Mouse (Mus musculus): ENCODE measurements at regions not wholly inside any gene's neighbourhood (a gene's known extent, or its start where the extent isn't known, plus 50 kb on each side); places are given as distances from the start of the nearest gene placed in this dataset.
A peak's percentile ranks its signal among the peaks of the same experiment; 100 is the strongest.

DNA sequence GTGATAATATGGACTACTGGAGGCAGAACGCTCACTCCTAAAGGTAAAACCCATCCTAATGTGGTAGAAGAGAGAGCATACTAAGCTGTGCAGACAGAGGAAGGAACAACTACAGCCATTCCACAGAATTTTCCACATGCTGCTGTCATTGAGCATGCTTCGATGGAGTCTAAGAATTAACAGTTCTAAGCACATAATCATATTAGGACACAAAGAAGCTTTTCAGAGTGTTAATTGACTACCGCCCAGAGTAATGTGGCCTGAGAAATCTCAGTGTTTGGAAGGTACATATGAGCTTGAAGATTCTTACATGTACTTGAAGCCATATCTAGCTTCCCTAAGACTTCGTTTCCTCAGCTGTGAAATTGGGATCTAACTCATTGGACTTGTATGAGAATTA lies 508.3 kb upstream of the Dmac1 start:
- Histone ChIP-seq H3K4me2 (no peak overlapping the region), H3K27me3 (replicated peaks; ENCODE audit: control insufficient read depth, insufficient read depth, low read length) (no peaks in the 10 kb centered on the region), H3K9ac (ENCODE audit: low read depth, low read length) (no peak overlapping the region), H3K27ac (ENCODE audit: low read depth, low read length) (no peak overlapping the region), H3K9me3 (ENCODE audit: control insufficient read depth, low read length) (no peaks in the 10 kb centered on the region), H3K4me1 (replicated peaks; ENCODE audit: control insufficient read depth, insufficient read depth, low read length) (no peaks in the 10 kb centered on the region), H3K36me3 (ENCODE audit: control insufficient read depth, insufficient read depth, low read length) (no peaks in the 10 kb centered on the region), H3K4me3 (ENCODE audit: low read depth, low read length) (no peak overlapping the region)
- ATAC-seq (replicated peaks; ENCODE audit: low FRiP score) (no peak), DNase-seq (ENCODE audit: low spot score) (no peak)
- WGBS = 87% methylated on average over 4 of the region's 4 CpGs

DNA sequence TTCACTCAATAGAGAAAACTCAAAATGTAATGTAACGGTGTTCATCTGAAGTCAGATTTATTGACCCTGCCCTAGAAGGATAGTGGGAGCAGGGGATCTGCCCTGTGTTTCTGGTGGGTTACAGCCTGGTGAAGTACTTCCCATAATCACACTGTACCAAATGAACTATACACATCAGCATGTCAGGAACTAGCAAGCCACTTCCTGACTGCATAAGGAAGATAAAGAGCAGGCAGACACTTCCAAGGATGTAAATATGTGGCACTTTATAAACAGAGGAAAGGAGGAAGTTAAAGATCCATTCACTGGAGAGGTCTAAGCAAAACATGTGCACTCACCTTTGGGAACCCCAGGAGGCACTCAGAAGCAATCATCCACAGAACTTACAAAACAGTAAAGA lies 501.4 kb upstream of the Dmac1 start:
- no peak overlapping the region for H3K27ac ChIP-seq (ENCODE audit: low read depth, low read length)
- no peaks in the 10 kb centered on the region for H3K27me3 ChIP-seq (replicated peaks; ENCODE audit: control insufficient read depth, insufficient read depth, low read length)
- H3K9ac ChIP-seq (ENCODE audit: low read depth, low read length) = no peak overlapping the region
- H3K36me3 ChIP-seq (ENCODE audit: control insufficient read depth, insufficient read depth, low read length) = no peaks in the 10 kb centered on the region
- H3K4me3 ChIP-seq (ENCODE audit: low read depth, low read length) = no peak overlapping the region
- ATAC-seq (replicated peaks; ENCODE audit: low FRiP score) (peak; percentile 68), DNase-seq (ENCODE audit: low spot score) (no peak)
- no peaks in the 10 kb centered on the region for H3K4me1 ChIP-seq (replicated peaks; ENCODE audit: control insufficient read depth, insufficient read depth, low read length)
- 50% methylated on average over 1 of the region's 1 CpGs for WGBS
- H3K4me2 ChIP-seq = no peak overlapping the region
- no peaks in the 10 kb centered on the region for H3K9me3 ChIP-seq (ENCODE audit: control insufficient read depth, low read length)

DNA sequence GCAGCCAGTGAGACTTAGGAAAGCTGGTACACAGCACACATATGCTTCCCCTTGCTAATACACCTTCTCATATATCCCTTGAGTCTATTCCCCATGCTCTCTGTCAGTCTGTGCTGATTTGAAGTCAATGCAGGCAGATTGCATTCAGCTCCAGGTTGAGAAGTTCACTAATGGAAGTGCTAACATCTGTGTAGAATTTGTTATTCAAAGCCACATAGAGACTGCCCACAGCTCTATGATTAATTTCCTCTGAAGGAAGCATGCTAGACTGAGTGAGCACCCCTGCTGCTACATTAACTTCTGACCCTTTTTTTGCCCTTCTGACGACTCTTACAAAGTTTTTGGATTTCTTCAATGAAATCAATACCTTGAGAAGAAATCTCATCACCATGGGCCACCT lies 486.0 kb upstream of the Dmac1 start:
- Histone ChIP-seq H3K4me1 (replicated peaks; ENCODE audit: control insufficient read depth, insufficient read depth, low read length) (no peaks in the 10 kb centered on the region), H3K9me3 (ENCODE audit: control insufficient read depth, low read length) (no peaks in the 10 kb centered on the region), H3K36me3 (ENCODE audit: control insufficient read depth, insufficient read depth, low read length) (no peaks in the 10 kb centered on the region), H3K27me3 (replicated peaks; ENCODE audit: control insufficient read depth, insufficient read depth, low read length) (no peaks in the 10 kb centered on the region), H3K4me3 (ENCODE audit: low read depth, low read length) (no peak overlapping the region), H3K4me2 (no peak overlapping the region), H3K9ac (ENCODE audit: low read depth, low read length) (no peak overlapping the region), H3K27ac (ENCODE audit: low read depth, low read length) (no peak overlapping the region)
- DNase-seq (ENCODE audit: low spot score) = no peak
- WGBS = 54% methylated on average over 1 of the region's 1 CpGs
- no peak for ATAC-seq (replicated peaks; ENCODE audit: low FRiP score)

DNA sequence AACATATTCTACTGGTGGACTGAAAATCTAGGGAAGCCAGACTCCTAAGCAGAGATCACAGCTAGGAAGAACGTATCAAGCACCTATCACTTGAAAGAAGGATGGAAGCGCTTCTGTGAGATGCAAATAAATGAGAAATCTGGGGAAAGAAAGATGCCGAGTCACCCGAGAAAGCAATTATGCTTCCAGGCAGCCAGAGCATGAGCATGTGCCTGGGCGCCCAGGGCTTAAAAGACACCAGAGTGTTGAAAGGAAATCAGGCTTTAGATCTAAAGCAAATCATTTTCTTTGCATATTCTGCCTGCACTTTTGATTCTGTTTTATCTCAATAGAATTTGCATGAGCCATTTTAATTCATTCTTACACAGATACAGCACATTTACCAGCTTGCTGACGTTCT lies 466.5 kb upstream of the Dmac1 start:
- WGBS = 63% methylated on average over 6 of the region's 6 CpGs
- no peak for ATAC-seq (replicated peaks; ENCODE audit: low FRiP score)

GRCm38 (mm10) chr4:75741585-75741984 lies 463.5 kb upstream of the Dmac1 start:
- ATAC-seq (replicated peaks; ENCODE audit: low FRiP score) = no peak
- H3K27me3 ChIP-seq (replicated peaks; ENCODE audit: control insufficient read depth, insufficient read depth, low read length) = no peaks in the 10 kb centered on the region
- H3K4me1 ChIP-seq (replicated peaks; ENCODE audit: control insufficient read depth, insufficient read depth, low read length) = no peaks in the 10 kb centered on the region
- no peaks in the 10 kb centered on the region for H3K9me3 ChIP-seq (ENCODE audit: control insufficient read depth, low read length)
- no peak for DNase-seq (ENCODE audit: low spot score)
- H3K36me3 ChIP-seq (ENCODE audit: control insufficient read depth, insufficient read depth, low read length) = no peaks in the 10 kb centered on the region
- H3K9ac ChIP-seq (ENCODE audit: low read depth, low read length) = no peak overlapping the region
- H3K4me3 ChIP-seq (ENCODE audit: low read depth, low read length) = no peak overlapping the region
- no peak overlapping the region for H3K4me2 ChIP-seq
- H3K27ac ChIP-seq (ENCODE audit: low read depth, low read length) = no peak overlapping the region

More for the DNA sequence above, 466.5 kb upstream of the Dmac1 start:
- Histone ChIP-seq H3K4me1 (replicated peaks; ENCODE audit: control insufficient read depth, insufficient read depth, low read length) (no peaks in the 10 kb centered on the region), H3K9me3 (ENCODE audit: control insufficient read depth, low read length) (no peaks in the 10 kb centered on the region), H3K4me3 (ENCODE audit: low read depth, low read length) (no peak overlapping the region), H3K27ac (ENCODE audit: low read depth, low read length) (no peak overlapping the region), H3K36me3 (ENCODE audit: control insufficient read depth, insufficient read depth, low read length) (no peaks in the 10 kb centered on the region), H3K27me3 (replicated peaks; ENCODE audit: control insufficient read depth, insufficient read depth, low read length) (no peaks in the 10 kb centered on the region), H3K4me2 (no peak overlapping the region), H3K9ac (ENCODE audit: low read depth, low read length) (no peak overlapping the region)
- DNase-seq (ENCODE audit: low spot score) = no peak

GRCm38 (mm10) chr4:75730798-75731400 lies 452.8 kb upstream of the Dmac1 start:
- DNase-seq (ENCODE audit: low spot score) = no peak
- WGBS = 51% methylated on average over 3 of the region's 3 CpGs
- no peak overlapping the region for H3K4me2 ChIP-seq
- no peaks in the 10 kb centered on the region for H3K9me3 ChIP-seq (ENCODE audit: control insufficient read depth, low read length)
- no peak for ATAC-seq (replicated peaks; ENCODE audit: low FRiP score)
- H3K36me3 ChIP-seq (ENCODE audit: control insufficient read depth, insufficient read depth, low read length) = no peaks in the 10 kb centered on the region
- H3K9ac ChIP-seq (ENCODE audit: low read depth, low read length) = no peak overlapping the region
- H3K27ac ChIP-seq (ENCODE audit: low read depth, low read length) = no peak overlapping the region
- no peaks in the 10 kb centered on the region for H3K27me3 ChIP-seq (replicated peaks; ENCODE audit: control insufficient read depth, insufficient read depth, low read length)
- no peaks in the 10 kb centered on the region for H3K4me1 ChIP-seq (replicated peaks; ENCODE audit: control insufficient read depth, insufficient read depth, low read length)
- no peak overlapping the region for H3K4me3 ChIP-seq (ENCODE audit: low read depth, low read length)

DNA sequence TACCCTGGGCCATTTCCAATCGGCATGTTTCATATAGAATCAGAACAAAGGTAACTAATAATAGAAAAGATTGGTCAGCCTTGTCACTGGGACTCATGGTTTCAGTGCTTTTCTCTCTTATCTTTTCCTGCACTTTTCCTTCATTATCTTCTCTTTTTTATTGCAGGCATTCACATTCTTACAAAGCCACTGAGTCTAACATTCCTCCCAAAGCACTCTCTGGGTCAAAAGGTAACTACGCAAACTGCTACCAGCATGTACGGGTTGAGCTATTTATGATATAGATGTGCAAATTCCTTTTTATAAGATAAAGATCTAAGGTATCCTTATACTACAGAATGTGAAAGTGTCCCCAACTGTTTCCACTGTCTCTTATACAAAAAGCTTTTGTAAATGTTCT lies 436.5 kb upstream of the Dmac1 start:
- ATAC-seq (replicated peaks; ENCODE audit: low FRiP score) (no peak), DNase-seq (ENCODE audit: low spot score) (no peak)
- WGBS = 75% methylated on average over 3 of the region's 3 CpGs
- Histone ChIP-seq H3K27ac (ENCODE audit: low read depth, low read length) (no peak overlapping the region), H3K9me3 (ENCODE audit: control insufficient read depth, low read length) (no peaks in the 10 kb centered on the region), H3K36me3 (ENCODE audit: control insufficient read depth, insufficient read depth, low read length) (no peaks in the 10 kb centered on the region), H3K4me2 (no peak overlapping the region), H3K4me1 (replicated peaks; ENCODE audit: control insufficient read depth, insufficient read depth, low read length) (no peaks in the 10 kb centered on the region), H3K4me3 (ENCODE audit: low read depth, low read length) (no peak overlapping the region), H3K27me3 (replicated peaks; ENCODE audit: control insufficient read depth, insufficient read depth, low read length) (no peaks in the 10 kb centered on the region), H3K9ac (ENCODE audit: low read depth, low read length) (no peak overlapping the region)

DNA sequence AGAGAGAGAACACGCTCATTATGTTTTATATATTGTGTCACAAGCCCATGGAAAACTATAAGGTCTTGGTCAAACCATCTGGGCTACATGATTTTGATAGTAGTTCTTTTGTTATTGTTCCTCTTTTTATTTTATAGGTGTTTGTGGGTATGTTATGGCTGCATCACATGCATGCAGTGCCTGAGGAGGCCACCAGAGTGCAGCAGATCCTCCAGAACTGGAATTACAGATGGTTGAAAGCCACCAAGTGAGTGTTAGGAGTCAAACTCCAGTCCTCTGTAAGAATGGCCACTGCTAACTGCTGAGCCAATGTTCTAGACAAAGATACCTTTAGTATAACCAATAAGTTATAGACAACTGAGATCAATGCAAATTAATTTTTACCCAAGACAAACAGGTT lies 435.9 kb upstream of the Dmac1 start:
- H3K4me2 ChIP-seq = no peak overlapping the region

DNA sequence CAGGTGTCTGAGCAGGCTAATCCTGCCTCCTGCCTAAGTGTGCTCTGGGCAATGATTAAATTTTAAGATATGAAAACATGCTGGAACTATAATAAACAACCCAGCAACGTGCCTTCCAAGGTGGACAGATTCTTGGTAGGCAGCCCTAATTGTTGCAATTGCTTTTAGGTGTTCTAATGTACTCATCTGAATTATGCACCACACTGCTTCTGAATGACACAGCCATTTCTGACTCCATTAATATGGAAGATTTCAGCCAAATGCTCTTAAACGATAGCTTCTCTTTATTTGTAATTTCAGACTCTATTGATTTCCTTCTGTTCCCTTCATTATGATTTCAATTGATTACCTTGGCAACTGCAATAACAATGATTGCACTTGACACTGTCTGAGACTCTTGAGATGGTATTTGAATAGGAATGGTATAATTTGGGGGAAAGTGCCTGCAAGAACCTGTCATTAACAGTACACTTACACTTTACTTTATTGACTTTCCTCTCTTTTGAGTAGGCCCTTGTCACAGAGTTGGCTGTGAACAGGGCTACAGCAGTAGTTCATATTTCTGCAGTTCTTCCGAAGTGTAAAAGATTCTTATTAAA lies 422.8 kb upstream of the Dmac1 start:
- Histone ChIP-seq H3K9ac (ENCODE audit: low read depth, low read length) (no peak overlapping the region), H3K36me3 (ENCODE audit: control insufficient read depth, insufficient read depth, low read length) (no peaks in the 10 kb centered on the region), H3K4me1 (replicated peaks; ENCODE audit: control insufficient read depth, insufficient read depth, low read length) (no peaks in the 10 kb centered on the region), H3K4me2 (no peak overlapping the region), H3K27me3 (replicated peaks; ENCODE audit: control insufficient read depth, insufficient read depth, low read length) (no peaks in the 10 kb centered on the region), H3K27ac (ENCODE audit: low read depth, low read length) (no peak overlapping the region), H3K9me3 (ENCODE audit: control insufficient read depth, low read length) (no peaks in the 10 kb centered on the region), H3K4me3 (ENCODE audit: low read depth, low read length) (no peak overlapping the region)
- 69% methylated on average over 3 of the region's 3 CpGs for WGBS
- no peak for ATAC-seq (replicated peaks; ENCODE audit: low FRiP score)
- no peak for DNase-seq (ENCODE audit: low spot score)

More for the DNA sequence above, 435.9 kb upstream of the Dmac1 start:
- 79% methylated on average over 1 of the region's 1 CpGs for WGBS
- H3K27ac ChIP-seq (ENCODE audit: low read depth, low read length) = no peak overlapping the region
- H3K4me1 ChIP-seq (replicated peaks; ENCODE audit: control insufficient read depth, insufficient read depth, low read length) = no peaks in the 10 kb centered on the region
- H3K4me3 ChIP-seq (ENCODE audit: low read depth, low read length) = no peak overlapping the region
- DNase-seq (ENCODE audit: low spot score) = no peak
- no peaks in the 10 kb centered on the region for H3K36me3 ChIP-seq (ENCODE audit: control insufficient read depth, insufficient read depth, low read length)
- no peaks in the 10 kb centered on the region for H3K27me3 ChIP-seq (replicated peaks; ENCODE audit: control insufficient read depth, insufficient read depth, low read length)
- ATAC-seq (replicated peaks; ENCODE audit: low FRiP score) = no peak
- no peaks in the 10 kb centered on the region for H3K9me3 ChIP-seq (ENCODE audit: control insufficient read depth, low read length)
- no peak overlapping the region for H3K9ac ChIP-seq (ENCODE audit: low read depth, low read length)
